Mouse (Mus musculus): ENCODE measurements at regions not wholly inside any gene's neighbourhood (a gene's known extent, or its start where the extent isn't known, plus 50 kb on each side); places are given as distances from the start of the nearest gene placed in this dataset.

DNA sequence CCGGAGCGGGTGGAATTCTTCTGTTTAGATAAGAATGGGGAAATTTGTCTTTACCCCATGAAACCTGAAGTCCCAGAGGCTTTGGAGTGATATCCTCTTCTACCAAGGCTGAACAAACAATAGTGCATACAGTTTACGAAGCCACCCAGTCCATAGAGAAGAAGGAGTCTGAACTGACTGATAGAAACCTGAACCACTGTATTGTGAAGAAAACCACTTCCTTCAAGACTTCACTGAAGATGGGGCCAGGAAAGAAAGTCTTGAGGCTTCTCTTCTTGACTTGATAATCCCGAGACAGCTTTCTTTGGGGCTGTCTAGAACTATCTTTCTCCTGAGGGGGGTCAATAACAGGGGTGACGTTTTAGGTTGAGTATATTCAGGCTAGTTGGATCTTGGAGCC lies 284.4 kb downstream of the Cd83 start:
- no peak for TF ChIP-seq CTCF (IDR thresholded peaks at IDR 0.05; ENCODE audit: insufficient read depth, low read length)
- TF ChIP-seq POLR2A (IDR thresholded peaks at IDR 0.05; ENCODE audit: borderline replicate concordance, extremely low read depth, low read depth, low read length): no peak

All from lung, adult 2 months (tissue).